Mouse (Mus musculus): ENCODE measurements around the gene Corin. TPM values are rescaled to one million over a fixed set of nuclear protein-coding genes. Genes with fewer than 3 reads are reported as not detected.

Gene Corin
- polyA plus RNA-seq, 1 experiment from 2014 or later, result 0.08 TPM

GRCm38 (mm10) chr5:72402913-72403312 lies 101.4 kb downstream of the Corin start:
- Histone ChIP-seq H3K9ac (replicated peaks) (no peak overlapping the region), H3K36me3 (replicated peaks; ENCODE audit: insufficient read depth, low read length) (no peaks in the 10 kb centered on the region), H3K9me3 (ENCODE audit: low read length) (no peaks in the 10 kb centered on the region), H3K27ac (ENCODE audit: low read depth) (no peak overlapping the region), H3K4me1 (ENCODE audit: insufficient read depth) (no peaks in the 10 kb centered on the region), H3K27me3 (ENCODE audit: insufficient read depth, low read length) (no peaks in the 10 kb centered on the region), H3K4me3 (ENCODE audit: low read depth, low read length) (no peak overlapping the region), H3K4me2 (ENCODE audit: low read depth, low read length) (no peak overlapping the region)
- no peak for ATAC-seq
- DNase-seq, result no peak
- 88% methylated on average over 5 of the region's 5 CpGs for WGBS (ENCODE audit: insufficient replicate concordance)
- TF ChIP-seq CTCF (IDR thresholded peaks at IDR 0.05; ENCODE audit: low read depth) (no peak), EP300 (IDR thresholded peaks at IDR 0.05; ENCODE audit: low read depth) (no peak)

- 83% methylated on average over 10 of the region's 10 CpGs for WGBS (ENCODE audit: insufficient replicate concordance)
- TF ChIP-seq EP300 (IDR thresholded peaks at IDR 0.05; ENCODE audit: low read depth), result no peak
- TF ChIP-seq CTCF (IDR thresholded peaks at IDR 0.05; ENCODE audit: low read depth), result no peak
- no peaks in the 10 kb centered on the region for H3K9me3 ChIP-seq (ENCODE audit: low read length)
- H3K36me3 ChIP-seq (replicated peaks; ENCODE audit: insufficient read depth, low read length), result no peaks in the 10 kb centered on the region
- no peak overlapping the region for H3K4me2 ChIP-seq (ENCODE audit: low read depth, low read length)
- H3K4me1 ChIP-seq (ENCODE audit: insufficient read depth), result no peaks in the 10 kb centered on the region
- ATAC-seq, result no peak
- no peak overlapping the region for H3K27ac ChIP-seq (ENCODE audit: low read depth)
- no peaks in the 10 kb centered on the region for H3K27me3 ChIP-seq (ENCODE audit: insufficient read depth, low read length)
- DNase-seq, result no peak
- no peak overlapping the region for H3K4me3 ChIP-seq (ENCODE audit: low read depth, low read length)
- no peak overlapping the region for H3K9ac ChIP-seq (replicated peaks)
Measured at GRCm38 (mm10) chr5:72401778-72402177, 102.5 kb downstream of the Corin start.

GRCm38 (mm10) chr5:72401251-72401650 lies 103.0 kb downstream of the Corin start:
- Histone ChIP-seq H3K9ac (replicated peaks) (no peak overlapping the region), H3K9me3 (ENCODE audit: low read length) (no peaks in the 10 kb centered on the region), H3K4me3 (ENCODE audit: low read depth, low read length) (no peak overlapping the region), H3K4me1 (ENCODE audit: insufficient read depth) (no peaks in the 10 kb centered on the region), H3K4me2 (ENCODE audit: low read depth, low read length) (no peak overlapping the region), H3K36me3 (replicated peaks; ENCODE audit: insufficient read depth, low read length) (no peaks in the 10 kb centered on the region), H3K27me3 (ENCODE audit: insufficient read depth, low read length) (no peaks in the 10 kb centered on the region), H3K27ac (ENCODE audit: low read depth) (no peak overlapping the region)
- no peak for TF ChIP-seq CTCF (IDR thresholded peaks at IDR 0.05; ENCODE audit: low read depth)
- no peak for TF ChIP-seq EP300 (IDR thresholded peaks at IDR 0.05; ENCODE audit: low read depth)
- DNase-seq (no peak), ATAC-seq (no peak)
- WGBS (ENCODE audit: insufficient replicate concordance), result 73% methylated on average over 3 of the region's 3 CpGs

GRCm38 (mm10) chr5:72382148-72382547 lies 122.1 kb downstream of the Corin start:
- no peak for ATAC-seq
- no peak overlapping the region for H3K27ac ChIP-seq (ENCODE audit: low read depth)
- no peak overlapping the region for H3K4me2 ChIP-seq (ENCODE audit: low read depth, low read length)
- no peak overlapping the region for H3K9ac ChIP-seq (replicated peaks)
- no peaks in the 10 kb centered on the region for H3K9me3 ChIP-seq (ENCODE audit: low read length)
- TF ChIP-seq EP300 (IDR thresholded peaks at IDR 0.05; ENCODE audit: low read depth) (no peak), CTCF (IDR thresholded peaks at IDR 0.05; ENCODE audit: low read depth) (no peak)
- no peaks in the 10 kb centered on the region for H3K27me3 ChIP-seq (ENCODE audit: insufficient read depth, low read length)
- no peak overlapping the region for H3K4me3 ChIP-seq (ENCODE audit: low read depth, low read length)
- no peaks in the 10 kb centered on the region for H3K36me3 ChIP-seq (replicated peaks; ENCODE audit: insufficient read depth, low read length)
- no peaks in the 10 kb centered on the region for H3K4me1 ChIP-seq (ENCODE audit: insufficient read depth)
- WGBS (ENCODE audit: insufficient replicate concordance), result 65% methylated on average over 1 of the region's 1 CpGs
- no peak for DNase-seq

- H3K36me3 ChIP-seq (replicated peaks; ENCODE audit: insufficient read depth, low read length), result no peaks in the 10 kb centered on the region
- no peak overlapping the region for H3K27ac ChIP-seq (ENCODE audit: low read depth)
- TF ChIP-seq CTCF (IDR thresholded peaks at IDR 0.05; ENCODE audit: low read depth) (no peak), EP300 (IDR thresholded peaks at IDR 0.05; ENCODE audit: low read depth) (no peak)
- no peaks in the 10 kb centered on the region for H3K4me1 ChIP-seq (ENCODE audit: insufficient read depth)
- no peaks in the 10 kb centered on the region for H3K27me3 ChIP-seq (ENCODE audit: insufficient read depth, low read length)
- H3K4me2 ChIP-seq (ENCODE audit: low read depth, low read length), result no peak overlapping the region
- no peaks in the 10 kb centered on the region for H3K9me3 ChIP-seq (ENCODE audit: low read length)
- no peak overlapping the region for H3K9ac ChIP-seq (replicated peaks)
- no peak overlapping the region for H3K4me3 ChIP-seq (ENCODE audit: low read depth, low read length)
- DNase-seq (no peak), ATAC-seq (no peak)
- 76% methylated on average over 8 of the region's 8 CpGs for WGBS (ENCODE audit: insufficient replicate concordance)
Measured at GRCm38 (mm10) chr5:72380616-72381015, 123.7 kb downstream of the Corin start.

GRCm38 (mm10) chr5:72368004-72368403 lies 136.3 kb downstream of the Corin start:
- Histone ChIP-seq H3K4me2 (ENCODE audit: low read depth, low read length) (no peak overlapping the region), H3K4me3 (ENCODE audit: low read depth, low read length) (no peak overlapping the region), H3K9me3 (ENCODE audit: low read length) (no peaks in the 10 kb centered on the region), H3K36me3 (replicated peaks; ENCODE audit: insufficient read depth, low read length) (no peaks in the 10 kb centered on the region), H3K27ac (ENCODE audit: low read depth) (no peak overlapping the region), H3K27me3 (ENCODE audit: insufficient read depth, low read length) (no peaks in the 10 kb centered on the region), H3K4me1 (ENCODE audit: insufficient read depth) (no peaks in the 10 kb centered on the region), H3K9ac (replicated peaks) (no peak overlapping the region)
- DNase-seq (no peak), ATAC-seq (no peak)
- 80% methylated on average over 3 of the region's 3 CpGs for WGBS (ENCODE audit: insufficient replicate concordance)
- no peak for TF ChIP-seq EP300 (IDR thresholded peaks at IDR 0.05; ENCODE audit: low read depth)
- TF ChIP-seq CTCF (IDR thresholded peaks at IDR 0.05; ENCODE audit: low read depth), result no peak

GRCm38 (mm10) chr5:72365801-72366200 lies 138.5 kb downstream of the Corin start:
- Histone ChIP-seq H3K9me3 (ENCODE audit: low read length) (no peaks in the 10 kb centered on the region), H3K36me3 (replicated peaks; ENCODE audit: insufficient read depth, low read length) (no peaks in the 10 kb centered on the region), H3K9ac (replicated peaks) (no peak overlapping the region), H3K27ac (ENCODE audit: low read depth) (no peak overlapping the region), H3K4me3 (ENCODE audit: low read depth, low read length) (no peak overlapping the region), H3K27me3 (ENCODE audit: insufficient read depth, low read length) (no peaks in the 10 kb centered on the region), H3K4me1 (ENCODE audit: insufficient read depth) (no peaks in the 10 kb centered on the region), H3K4me2 (ENCODE audit: low read depth, low read length) (no peak overlapping the region)
- ATAC-seq (no peak), DNase-seq (no peak)
- 62% methylated on average over 4 of the region's 4 CpGs for WGBS (ENCODE audit: insufficient replicate concordance)
- TF ChIP-seq EP300 (IDR thresholded peaks at IDR 0.05; ENCODE audit: low read depth) (no peak), CTCF (IDR thresholded peaks at IDR 0.05; ENCODE audit: low read depth) (no peak)
